Mouse (Mus musculus) ES-E14 (cell line): ENCODE measurements around the gene Wdr63.

Experiments used
- CHD2 ChIP-seq: IDR thresholded peaks from 2 replicates; pipeline ENCODE4 v1.6.1; 2014; ENCODE audit warnings: mild to moderate bottlenecking, low read depth, low read length, inconsistent platforms
- HCFC1 ChIP-seq: IDR thresholded peaks from 2 replicates; pipeline ENCODE4 v1.6.1; 2012; ENCODE audit warnings: low read length, inconsistent platforms, borderline replicate concordance; ENCODE audit not compliant: insufficient read depth
- MAFK ChIP-seq: IDR thresholded peaks from 2 replicates; pipeline ENCODE4 v1.6.1; 2014; ENCODE audit warnings: mild to moderate bottlenecking, low read depth, low read length, inconsistent platforms; ENCODE audit not compliant: insufficient read depth

GRCm38 (mm10) chr3:146027116-146027515, 80.8 kb downstream of the Wdr63 start:
- no peak for TF ChIP-seq MAFK
- no peak for TF ChIP-seq CHD2
- no peak for TF ChIP-seq HCFC1
